Mouse (Mus musculus): ENCODE measurements around the gene Pigq.
A peak's percentile ranks its signal among the peaks of the same experiment; 100 is the strongest.

Pigq gene

DNA sequence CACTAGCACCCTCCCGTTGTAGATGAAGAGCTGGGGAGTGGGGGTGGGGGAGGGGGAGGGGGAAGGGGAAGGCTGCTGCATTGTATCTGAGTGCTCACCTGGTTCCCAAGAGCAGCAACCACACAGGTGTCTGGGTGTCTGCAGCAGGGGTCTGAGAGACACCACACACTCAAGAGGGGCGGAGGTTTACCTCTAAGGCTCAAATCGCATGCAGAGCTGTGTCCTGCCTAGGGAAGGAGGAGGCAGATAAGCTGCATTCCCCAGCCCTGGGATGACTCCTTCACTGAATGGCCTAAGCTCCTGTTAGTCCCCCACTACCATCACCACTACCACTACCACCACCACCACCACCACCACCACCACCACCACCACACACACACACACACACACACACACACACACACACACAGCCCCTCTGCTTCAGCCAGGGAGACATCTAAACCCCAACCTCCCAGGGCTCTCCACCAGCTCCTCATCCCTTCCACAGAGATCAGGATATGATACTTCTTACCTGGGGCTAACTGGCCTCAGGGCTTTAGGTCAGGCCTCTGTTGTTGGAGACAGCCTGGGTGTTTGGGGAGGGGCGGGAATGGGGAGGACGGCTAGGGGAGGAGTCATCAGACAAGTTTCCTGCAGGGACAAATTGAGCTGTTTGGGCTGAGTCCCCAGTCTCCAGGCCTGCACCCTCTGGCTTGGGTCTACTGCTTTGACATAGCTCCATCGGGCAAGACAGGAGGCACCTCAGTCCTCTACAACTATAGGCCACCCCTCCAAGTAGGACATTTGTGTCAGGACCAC is at the start of gene Pigq, which contains the start of gene Nhlrc4:
TSS of gene Pigq (minus strand) at position 571 of the 798 bp plus-strand sequence.
TSS of gene Nhlrc4 (minus strand) at position 596 of the 798 bp plus-strand sequence.
- DNase-seq: no peak

DNA sequence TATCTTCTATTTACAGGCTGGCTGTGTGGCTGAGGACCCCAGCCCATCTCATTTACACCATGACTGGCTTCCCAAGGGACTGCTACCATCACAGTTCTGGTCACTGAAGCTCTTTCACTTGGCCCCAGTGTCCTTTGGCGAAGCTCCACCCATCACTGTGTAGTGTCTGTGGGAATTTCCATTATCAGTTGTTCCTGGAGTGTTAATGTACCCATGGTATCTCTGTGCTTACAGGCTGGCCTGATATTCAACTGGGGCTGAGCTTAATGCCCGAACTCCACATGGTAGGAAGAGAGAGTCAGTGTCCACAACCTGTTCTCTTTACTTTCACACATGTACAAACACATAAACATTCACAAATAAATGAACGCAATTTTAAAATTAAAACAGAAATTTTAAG is 48.8 kb upstream of the Pigq start:
- no peak for DNase-seq

DNA sequence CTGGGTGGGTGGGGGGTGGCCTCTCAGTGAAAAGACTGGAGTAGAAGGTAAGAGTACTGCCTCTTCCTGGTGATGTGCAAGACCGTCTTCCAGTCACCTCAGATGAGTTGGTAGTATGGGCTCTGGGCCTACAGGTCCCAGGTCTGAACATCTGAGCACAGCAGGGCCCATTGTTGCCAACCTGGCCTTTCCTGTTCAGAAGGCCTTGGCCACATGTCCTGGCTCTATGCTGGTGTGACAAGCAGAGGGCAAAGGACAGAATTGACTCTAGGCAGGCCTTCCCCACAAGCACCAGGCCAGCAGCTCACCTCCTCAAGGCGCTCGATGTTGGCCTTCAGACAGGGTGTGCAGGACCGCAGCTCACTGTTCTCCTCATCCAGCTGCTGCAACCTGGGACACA is 47.5 kb upstream of the Pigq start:
- no peak for DNase-seq

DNA sequence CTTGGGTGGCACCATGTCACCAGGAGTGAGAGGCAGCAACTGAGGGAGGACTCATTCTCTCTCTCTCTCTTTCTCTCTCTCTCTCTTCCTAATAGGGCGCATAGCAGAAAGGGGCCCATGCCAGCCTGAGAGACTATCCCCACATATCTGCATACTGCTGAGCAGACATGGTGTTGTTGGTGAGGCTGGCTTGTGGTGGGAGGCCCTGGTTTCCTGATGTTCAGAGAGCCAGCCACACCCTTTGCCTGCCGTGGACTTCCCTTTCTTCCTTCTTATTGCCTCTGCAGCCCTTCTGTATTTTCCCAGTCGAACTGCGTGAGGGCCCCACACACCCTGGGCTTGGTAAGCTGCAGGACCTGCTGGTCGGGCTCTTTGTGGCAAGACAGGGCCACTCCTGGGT is 45.6 kb upstream of the Pigq start:
- no peak for DNase-seq

DNA sequence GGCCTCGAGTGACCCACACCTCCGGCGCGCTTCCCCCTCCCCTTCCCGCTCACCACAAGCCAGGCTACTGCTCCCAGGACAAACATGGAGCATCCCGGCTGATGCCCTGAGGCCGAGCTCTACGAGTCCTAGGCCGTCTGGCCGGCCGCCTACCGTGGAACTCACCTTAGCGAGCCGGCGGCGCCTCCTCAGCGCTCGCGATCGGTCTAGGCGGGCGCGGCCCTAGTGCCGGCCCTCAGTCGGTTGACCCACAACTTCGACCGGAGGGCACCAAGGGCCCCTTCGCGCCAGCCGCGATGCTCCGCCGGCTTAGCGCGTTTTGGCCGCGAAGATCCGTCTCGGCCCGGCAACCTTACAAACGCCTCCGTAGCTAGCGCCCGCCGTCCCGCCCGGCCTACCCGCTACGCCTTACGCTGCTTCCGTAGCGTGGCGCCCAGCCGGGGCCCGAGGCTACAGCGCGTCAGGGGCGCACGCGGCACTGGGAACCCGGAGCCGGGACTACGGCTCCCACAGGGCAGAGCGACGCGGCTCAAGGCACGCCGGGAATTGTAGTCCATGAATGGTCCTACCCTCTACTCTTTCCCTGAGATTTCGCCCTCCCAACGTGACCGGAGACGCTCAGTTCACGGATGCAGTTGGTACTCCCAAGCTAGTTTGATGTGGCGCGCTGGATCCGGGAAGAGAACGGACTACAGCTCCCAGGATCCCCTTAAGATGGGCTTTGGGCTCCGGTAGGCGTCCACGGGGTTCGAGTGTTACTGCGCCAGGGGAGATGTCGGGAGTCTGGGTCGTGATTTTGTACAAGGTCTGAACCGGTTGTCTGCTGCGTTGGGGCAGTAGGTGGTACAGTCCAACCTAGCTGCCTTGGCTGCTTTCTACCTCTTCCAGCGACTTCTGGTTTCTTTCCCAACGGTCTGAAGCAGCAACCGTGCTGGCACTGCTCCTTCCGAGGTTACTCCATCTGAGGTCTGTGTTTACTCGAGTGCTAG is 40.9 kb upstream of the Pigq start, which contains the start of gene Capn15:
TSS of gene Capn15 (minus strand) at position 491 of the 989 bp plus-strand sequence.
- peak; percentile 93 for DNase-seq

DNA sequence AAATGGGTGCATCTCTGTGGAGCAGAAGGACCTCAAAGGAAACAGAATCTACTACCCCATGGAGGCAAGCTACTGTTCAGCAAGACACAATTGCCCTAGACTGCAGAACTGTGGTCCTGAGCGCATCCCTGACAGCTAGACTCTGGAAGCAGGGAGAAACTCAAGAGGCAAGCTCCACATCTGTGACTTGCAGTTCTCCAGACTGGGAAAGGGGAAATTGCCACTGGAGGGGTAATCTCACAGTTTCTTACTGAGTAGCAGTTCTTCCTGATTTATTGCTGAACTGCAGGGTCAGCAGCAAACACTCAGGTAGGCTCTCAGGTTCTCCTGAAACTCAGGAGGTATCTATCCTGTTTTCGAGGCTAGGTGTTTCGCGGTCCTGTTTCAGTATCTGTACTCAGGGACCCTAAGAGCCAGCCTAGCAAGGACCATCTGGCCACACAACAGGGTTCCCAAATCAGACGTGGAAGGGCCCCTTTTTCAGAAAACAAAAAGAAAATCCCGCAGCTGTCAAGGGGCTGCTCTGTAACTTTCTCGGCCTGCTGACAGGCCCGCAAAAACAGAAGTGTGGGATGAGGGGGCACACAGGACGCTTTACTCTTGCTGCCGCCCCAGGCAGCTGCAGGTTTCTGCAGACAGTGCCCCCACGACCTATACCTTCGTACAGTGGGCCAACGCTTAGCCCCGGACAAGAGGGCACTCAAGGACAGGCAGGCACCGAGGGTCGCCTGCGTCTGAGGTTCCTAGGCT is 40.0 kb upstream of the Pigq start:
- no peak for DNase-seq

DNA sequence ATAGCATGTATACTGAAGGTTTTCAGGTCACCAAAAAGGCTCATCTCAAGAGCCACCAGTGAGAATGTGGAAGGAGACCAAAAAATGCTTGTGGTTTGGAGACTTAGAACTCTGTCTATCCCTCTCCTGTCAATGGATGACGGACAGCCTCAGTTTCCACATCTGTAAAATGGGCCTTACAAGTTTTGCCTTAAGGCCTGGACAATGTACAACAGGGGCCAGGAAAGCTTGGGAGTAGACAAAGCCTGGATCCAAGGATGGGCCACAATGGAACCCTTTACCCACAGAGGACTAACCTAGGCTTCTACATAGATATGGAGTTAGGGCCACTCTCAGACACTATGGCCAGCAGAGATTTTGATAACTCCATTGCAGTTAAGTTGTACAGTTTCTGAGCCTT is 39.3 kb upstream of the Pigq start:
- no peak for DNase-seq

DNA sequence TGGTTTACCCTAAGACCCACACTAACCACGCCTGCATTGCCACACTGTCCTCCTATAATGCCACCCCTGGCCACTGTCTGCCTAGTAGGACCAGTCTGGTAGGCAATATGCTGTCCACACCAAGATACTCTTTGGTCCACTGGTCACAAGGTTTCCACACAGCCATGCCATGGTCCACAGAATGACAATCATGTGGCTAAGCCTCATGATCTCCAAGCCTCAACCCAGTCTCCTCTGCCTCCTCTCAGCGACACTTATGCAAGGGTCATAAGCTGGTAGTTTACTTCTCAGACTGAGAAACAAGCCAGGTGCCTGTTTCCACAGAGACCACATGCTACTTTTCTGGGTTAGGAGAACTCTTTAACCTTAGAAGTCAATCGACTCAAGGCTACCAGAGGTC is 38.2 kb upstream of the Pigq start:
- no peak for DNase-seq

DNA sequence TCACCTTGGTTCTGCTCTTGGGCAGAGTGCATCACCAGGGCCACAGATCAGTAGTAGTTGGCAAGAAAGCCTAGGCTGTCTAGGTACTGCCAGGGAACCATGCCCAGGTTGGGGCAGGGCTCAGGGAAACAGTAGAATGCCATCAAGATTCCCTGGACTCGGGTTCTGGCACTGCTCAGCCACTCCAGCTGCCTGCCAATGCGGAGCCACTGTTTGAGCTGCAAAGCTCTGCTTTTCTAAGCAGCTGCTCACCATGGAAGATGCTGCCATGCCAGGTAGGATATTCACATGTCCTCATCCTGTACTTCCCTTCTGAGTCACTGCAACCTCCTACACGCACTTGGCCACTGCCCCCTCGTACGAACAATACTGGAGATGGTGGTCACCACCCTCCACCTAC is 36.1 kb upstream of the Pigq start:
- peak; percentile 54 for DNase-seq

DNA sequence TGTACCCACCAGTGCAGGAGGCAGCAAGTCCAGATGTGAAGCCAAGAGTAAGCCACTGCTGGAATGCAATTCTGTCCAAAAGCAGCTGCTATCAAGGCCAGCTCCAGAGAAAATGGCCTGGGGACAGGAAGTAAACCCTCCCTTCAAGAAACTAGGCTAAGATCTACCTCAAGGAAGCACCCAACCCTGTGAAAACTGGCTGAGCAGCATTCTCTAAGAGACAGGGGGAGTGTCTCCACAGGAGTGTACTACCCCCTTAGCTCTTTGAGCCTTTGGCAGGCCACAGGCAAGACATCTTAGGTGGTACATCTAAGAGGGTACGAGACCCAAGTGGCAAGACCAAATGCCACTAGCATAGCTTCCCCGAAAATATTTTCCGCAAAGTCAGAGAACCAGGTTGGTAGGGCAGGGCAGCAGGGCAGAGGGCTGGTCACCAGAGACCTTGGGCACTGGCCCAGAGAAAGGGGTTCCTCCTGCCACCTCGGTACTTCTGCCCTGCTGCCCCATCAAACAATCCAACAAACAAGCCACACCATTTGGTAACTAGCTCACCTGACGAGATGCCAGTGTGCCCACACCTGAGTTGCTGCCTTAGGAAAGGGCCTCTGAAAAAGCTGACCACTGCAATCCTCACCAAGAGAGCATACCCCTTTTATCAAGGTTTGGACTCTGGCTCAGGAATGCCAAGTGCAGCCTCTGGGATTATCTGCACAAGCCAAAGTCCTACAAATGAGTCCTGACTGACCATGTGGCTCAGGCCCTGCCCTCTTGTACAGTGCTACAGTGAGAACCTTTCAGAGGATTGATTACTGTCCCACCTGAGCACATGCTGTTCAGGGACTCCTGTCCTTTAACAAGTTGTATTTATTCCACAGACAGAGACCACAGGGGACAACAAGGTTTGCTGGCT is 35.3 kb upstream of the Pigq start:
- DNase-seq: no peak

DNA sequence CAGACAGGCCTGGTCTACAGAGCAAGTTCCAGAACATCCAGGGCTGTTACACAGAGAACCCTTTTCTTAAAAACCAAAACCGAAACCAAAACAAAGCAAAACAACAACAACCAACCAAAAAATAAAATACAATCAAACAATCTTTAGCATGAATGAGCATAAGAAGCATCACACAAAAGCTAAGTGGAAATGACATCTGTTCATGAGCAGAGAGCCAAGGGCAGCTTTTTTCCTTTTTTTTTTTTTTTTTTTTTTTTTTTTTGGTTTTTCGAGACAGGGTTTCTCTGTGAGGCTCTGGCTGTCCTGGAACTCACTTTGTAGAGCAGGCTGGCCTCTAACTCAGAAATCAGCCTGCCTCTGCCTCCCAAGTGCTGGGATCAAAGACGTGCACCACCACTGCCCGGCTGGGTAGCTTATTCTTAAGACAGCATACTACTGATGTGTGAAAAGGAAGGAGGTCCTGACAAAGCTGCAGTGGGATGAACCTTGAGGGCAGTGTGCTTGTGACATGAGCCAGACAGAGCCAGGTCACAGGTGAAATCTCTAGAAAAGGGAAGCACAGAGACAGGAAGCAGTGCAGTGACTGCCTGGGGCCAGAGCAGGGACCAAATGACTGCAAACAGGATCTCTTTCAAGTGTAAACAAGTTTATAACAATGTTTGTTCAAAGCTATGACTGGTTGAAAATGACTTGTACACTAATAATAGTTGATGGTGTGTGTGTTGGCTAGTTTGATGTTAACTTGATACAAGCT is 26.4 kb upstream of the Pigq start:
- no peak for DNase-seq

DNA sequence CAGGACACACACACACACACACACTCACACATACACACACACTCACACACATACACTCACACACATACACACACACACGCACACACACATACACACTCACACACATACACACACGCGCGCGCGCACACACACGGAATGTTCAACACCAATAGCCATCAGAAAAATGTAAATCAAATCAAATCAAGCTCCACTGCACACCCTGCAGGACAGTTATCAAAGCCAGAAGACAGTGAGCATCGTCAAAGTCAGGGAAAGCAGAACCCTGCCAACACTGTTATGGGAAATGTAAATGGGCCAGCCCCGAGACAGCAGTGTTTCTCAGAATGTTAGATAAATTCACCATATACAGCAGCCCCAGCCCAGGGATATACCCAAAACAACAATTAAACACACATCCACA is 25.7 kb upstream of the Pigq start:
- DNase-seq: no peak

DNA sequence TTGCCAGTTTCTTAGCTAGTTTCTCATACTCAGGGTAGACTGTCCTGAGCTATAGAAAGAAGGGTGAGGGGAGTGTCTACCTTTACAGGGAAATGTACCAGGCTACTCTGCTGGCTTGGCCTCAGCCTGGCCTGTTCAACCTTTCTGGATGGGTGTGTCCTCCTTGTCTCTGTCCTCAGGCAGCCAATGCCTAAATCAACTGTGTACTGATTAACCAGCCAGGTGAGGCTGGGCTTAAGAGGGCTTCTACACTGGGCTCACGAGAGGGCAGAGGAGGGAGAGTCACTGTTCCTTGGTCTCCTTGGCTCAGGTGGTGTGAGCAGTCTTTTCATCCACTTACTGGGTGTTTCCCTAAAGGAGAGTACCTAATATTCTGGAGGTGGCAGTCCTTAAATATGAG is 23.4 kb upstream of the Pigq start:
- peak; percentile 59 for DNase-seq

DNA sequence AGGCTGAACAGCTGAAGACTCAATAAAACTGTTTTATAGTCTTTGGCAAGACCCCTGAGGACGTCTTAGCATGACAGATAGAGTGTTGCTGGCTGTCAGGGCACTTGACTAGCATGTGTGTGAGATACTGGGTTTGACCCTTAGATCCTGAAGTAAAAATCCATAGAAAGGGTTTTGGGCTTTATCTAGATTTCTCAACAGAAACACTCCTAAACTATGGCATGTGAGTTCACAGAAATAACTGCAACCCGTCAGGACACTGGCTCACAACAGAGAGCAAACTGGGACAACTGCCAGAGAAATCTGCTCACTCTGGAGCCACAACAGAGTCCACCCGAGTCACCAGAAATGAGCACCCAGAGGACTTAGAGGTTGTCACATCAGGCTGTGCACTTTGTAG is 22.9 kb upstream of the Pigq start:
- no peak for DNase-seq

DNA sequence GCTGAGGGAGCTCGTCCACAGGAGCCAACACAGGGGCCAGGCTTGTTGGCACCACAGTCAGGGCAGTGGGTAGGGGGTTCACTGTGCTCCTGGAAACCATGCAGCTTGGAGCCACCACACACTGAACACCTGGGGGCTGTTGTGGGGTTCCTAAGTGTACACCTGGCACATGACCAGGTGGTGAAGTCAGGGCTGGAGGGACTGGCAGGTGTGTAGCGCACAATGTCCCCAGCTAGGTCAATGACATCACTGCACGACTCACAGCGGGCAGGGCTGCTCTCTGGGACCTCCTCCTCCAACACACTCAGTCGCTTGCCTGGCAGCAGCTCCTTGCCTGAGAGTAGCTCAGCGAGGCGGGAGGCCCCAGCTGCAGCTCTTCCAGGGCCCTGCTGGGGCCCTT is 19.5 kb upstream of the Pigq start:
- no peak for DNase-seq

DNA sequence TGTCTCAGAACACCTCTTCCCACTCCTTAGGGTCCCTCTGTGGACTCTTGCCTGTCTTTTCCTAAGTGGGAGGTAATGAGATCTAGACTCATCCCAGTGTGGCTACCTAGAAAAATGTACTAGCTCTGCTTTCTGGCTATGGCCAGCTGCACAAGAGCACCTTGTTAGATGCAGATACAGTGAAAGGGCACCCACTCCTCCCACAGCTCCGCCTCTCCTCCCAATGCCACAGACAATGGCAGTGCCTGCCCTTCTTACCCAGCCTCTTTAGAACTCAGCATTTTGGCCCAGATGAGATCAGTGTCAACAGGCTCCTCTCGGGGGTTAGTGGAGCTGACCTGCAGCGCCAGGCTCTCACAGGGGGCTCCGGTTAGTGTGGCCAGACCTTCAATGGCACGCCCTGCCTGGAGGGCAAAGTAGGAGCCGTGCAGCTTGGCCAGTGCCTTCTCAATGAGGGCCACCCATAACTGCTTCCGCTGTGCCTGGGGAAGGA is 17.7 kb upstream of the Pigq start:
- no peak for DNase-seq

DNA sequence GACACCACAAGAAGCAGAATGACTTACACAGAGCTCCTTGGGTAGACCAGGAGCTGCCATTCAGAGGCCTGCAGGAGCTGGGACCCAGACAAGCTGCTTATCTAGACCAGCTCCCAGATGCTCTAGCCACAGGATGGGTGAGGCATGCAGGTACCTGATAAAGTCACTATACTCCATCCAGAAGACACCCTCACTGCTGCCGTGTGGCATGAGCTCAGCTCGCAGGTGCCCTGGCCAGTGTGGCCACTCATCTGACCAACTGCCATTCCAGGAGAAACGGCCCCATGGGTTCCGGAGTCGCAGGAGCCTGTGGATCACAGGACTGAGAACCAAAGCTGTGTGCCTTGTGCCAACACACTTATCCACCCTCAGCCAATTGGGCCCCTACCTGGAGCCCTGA is 16.8 kb upstream of the Pigq start:
- no peak for DNase-seq

DNA sequence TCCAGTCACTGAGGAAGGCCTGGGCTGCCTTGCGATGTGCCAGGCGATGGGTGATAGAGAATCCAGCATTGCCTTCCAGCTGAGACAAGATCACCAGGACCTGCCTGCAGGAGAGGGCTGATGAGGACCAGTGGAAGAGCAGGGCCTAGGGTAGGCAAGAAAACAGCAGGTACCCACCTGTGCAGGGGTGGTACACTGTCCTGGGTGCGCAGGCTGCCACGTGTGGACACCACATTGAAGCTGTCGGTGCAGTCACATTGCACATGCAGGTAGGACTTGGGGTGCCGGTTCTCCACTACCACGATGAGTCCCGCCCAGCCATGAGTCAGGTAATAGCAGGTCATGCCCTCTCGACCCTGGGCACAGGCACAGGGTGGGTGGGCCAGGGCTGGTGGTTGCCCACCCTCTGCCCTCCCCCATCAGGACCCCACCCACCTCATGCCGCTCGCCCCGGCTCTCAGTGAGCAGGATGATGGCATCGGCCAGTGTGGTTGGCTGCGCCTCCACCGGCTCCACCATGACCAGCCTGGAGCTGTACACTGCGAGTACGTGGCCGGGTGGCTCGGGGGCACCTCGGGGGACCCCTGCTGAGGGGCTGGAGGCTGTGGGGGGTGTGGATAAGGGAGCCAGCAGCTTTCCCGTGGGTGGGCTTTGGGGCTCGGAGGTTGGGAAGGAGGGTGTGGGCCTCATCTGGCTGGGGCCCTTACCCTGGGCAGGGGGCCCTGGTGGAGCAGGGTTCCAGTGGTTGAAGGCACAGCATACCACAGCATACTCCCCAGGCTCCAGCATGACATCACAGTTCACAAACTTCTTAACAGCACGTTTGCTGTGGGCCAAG is 15.1 kb upstream of the Pigq start:
- no peak for DNase-seq

DNA sequence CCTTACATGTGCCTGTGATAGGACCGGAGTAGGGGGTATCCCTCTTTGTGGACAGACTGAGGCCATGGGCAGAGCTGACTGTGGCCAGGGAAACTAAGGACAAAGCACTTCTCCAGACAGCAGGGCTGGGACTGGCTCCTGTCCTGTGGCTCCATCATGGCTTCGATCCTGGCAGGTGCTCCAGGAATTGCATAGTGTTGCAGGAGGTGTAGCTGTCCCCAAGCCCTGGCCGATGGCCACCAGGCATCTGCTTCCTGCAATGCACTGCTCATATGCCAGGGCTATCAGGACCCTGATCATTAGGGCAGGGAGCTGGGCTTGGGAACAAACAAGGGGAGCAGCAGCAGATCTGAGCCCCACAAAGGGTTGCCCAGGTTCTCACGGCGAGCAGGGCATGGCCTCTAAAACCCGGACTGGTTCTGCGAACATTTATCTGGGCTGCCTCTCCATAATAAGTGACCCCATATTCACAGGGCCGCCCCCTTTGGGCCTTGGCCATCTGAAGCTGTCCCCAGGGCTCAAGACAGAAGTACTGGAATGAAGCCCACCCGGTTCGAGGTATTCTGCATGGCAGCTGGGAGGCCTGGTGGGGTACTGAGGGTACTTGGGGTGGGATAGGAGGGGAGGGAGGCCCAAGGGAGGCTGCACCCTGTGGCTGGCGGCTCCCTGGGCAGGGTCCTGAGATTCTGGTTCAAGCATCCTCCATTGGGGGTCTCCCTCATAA is 14.2 kb upstream of the Pigq start:
- no peak for DNase-seq

All from kidney, adult 18-20 months (tissue).